Mouse (Mus musculus): ENCODE results near the gene Pvrig.
"Not testable (repeated sequence)": the region's sequence is repeated elsewhere in the genome, so short reads cannot be mapped to it uniquely, and the experiment has no call there.

The Pvrig gene

GRCm38 (mm10) chr5:138341661-138342060 is at the start of gene Pvrig:
Pvrig (plus strand) TSS chr5:138341961.
- no peak for DNase-seq (ENCODE audit: low spot score in 2 of 2)

GRCm38 (mm10) chr5:138294158-138294557 is 47.6 kb upstream of the Pvrig start:
- DNase-seq (ENCODE audit: low spot score in 2 of 2) = no peak

- no peak for DNase-seq (ENCODE audit: low spot score in 2 of 2)
Measured at GRCm38 (mm10) chr5:138299613-138300012, 42.1 kb upstream of the Pvrig start.

- no peak for DNase-seq (ENCODE audit: low spot score in 2 of 2)
Measured at GRCm38 (mm10) chr5:138312795-138313194, 29.0 kb upstream of the Pvrig start.

- DNase-seq (ENCODE audit: low spot score in 2 of 2) = no peak
Measured at GRCm38 (mm10) chr5:138343216-138343615, 1.5 kb downstream of the Pvrig start.

- not testable (repeated sequence) for DNase-seq (ENCODE audit: low spot score in 2 of 2)
Measured at GRCm38 (mm10) chr5:138363208-138363607, 21.4 kb downstream of the Pvrig start.

GRCm38 (mm10) chr5:138365347-138365746 is 23.6 kb downstream of the Pvrig start:
- DNase-seq (ENCODE audit: low spot score in 2 of 2) = not testable (repeated sequence)
